26 mouse cellular contexts compared by ENCODE assay signal in the genomic region with DNA sequence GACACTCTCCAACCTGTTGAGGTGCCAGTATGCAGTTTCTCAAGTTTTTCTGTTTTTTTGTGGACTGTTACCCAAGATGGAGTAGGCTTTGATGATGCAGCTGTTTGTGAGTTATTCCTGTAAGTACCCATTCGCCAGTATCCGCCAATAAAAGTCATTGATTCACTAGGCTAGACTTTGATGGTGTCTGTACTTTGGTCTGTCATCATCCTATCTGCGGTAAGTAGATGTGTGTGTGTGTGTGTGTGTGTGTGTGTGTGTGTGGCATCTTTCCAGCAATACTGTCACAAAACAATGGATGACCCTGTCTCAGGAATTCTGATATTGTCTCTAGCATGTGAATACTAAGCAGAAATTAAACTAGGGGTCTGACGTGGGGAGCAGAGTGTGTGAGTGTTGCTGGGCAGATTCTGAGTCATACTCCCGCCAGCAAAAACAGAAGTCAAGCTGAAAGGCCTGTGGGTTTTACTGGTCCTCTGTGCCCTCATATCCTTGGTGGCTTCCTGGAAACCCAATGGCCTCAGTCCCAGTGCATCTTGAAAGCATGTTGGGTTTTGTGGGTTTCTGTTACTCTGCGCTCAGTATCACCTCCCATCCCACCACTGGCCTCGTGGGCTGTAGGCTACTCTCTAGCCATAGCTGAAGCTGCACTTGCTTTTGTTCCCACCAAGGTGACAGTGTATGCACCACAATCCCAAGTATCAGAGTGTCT. TPM values are rescaled to one million over a fixed set of nuclear protein-coding genes. Genes with fewer than 3 reads are reported as not detected.
DNase-seq lines count a peak whose midpoint lies in the region; ATAC-seq and TF ChIP-seq lines count a peak whose summit lies in the region.
"Had no signal": no experiment of that assay in that cellular context is flagged by ENCODE, and none has a peak within 500 bp of the region (broad histone marks: within the 10 kb centered on the region; RNA-seq: fewer than 3 reads in every experiment).

No protein-coding gene starts in this region.

- no peaks in the 10 kb centered on the region for H3K36me3 ChIP-seq in liver, adult 2 months (ENCODE audit: control insufficient read depth, insufficient read depth, low read length)
- H3K36me3 ChIP-seq in liver, embryonic 12.5 days, result no peaks in the 10 kb centered on the region
- H3K36me3 ChIP-seq in hindbrain, embryonic 14.5 days (replicated peaks; ENCODE audit: control insufficient read depth, insufficient read depth), result no peaks in the 10 kb centered on the region
- H3K36me3 ChIP-seq in forebrain, embryonic 13.5 days (ENCODE audit: poor library complexity, severe bottlenecking), result no peaks in the 10 kb centered on the region
- H3K36me3 ChIP-seq: embryonic facial prominence, embryonic 10.5 days; G1E; heart, embryonic 13.5 days; hindbrain, embryonic 12.5 days had no signal

- peak; percentile 99 for DNase-seq in liver, adult 2 months (ENCODE audit: extremely low read depth, low read depth, low spot score)
- peak; percentile 39 for DNase-seq in large intestine, adult 2 months (ENCODE audit: low read depth, low spot score)
- DNase-seq in hindbrain, embryonic 14.5 days (ENCODE audit: low spot score), result no peak
- DNase-seq in right cerebral cortex, postnatal 10 days (ENCODE audit: low spot score in 2 of 2), result no peak
- DNase-seq: adrenal gland, adult 8-10 months; adrenal gland, postnatal 36 days; B cell, adult 2 months; cerebellum, adult 11 months; cerebellum, adult 9-11 months; cerebellum, postnatal 36 days; gastrocnemius, adult 2 months; gastrocnemius, postnatal 25 days; heart, adult 11 months; heart, postnatal 36 days had no signal

- H3K9ac ChIP-seq in liver, adult 2 months (ENCODE audit: low read depth, low read length), result no peak overlapping the region; the same call in 1 of the 2 replicates
- no peak overlapping the region for H3K9ac ChIP-seq in liver, embryonic 12.5 days
- no peak overlapping the region for H3K9ac ChIP-seq in hindbrain, embryonic 14.5 days
- no peak overlapping the region for H3K9ac ChIP-seq in forebrain, embryonic 13.5 days
- H3K9ac ChIP-seq: heart, embryonic 13.5 days; hindbrain, embryonic 12.5 days had no signal

- WGBS in liver, adult 2 months, result 36% methylated on average over 7 of the region's 7 CpGs
- WGBS in liver, embryonic 12.5 days (ENCODE audit: insufficient replicate concordance), result 56% methylated on average over 7 of the region's 7 CpGs
- whole genome bisulfite sequencing in large intestine, adult 2 months, result 44% methylated on average over 7 of the region's 7 CpGs
- 89% methylated on average over 7 of the region's 7 CpGs for WGBS in hindbrain, embryonic 14.5 days
- 92% methylated on average over 7 of the region's 7 CpGs for WGBS in forebrain, embryonic 13.5 days

- H3K4me2 ChIP-seq in liver, embryonic 12.5 days, result no peak overlapping the region
- no peak overlapping the region for H3K4me2 ChIP-seq in hindbrain, embryonic 14.5 days (replicated peaks)
- H3K4me2 ChIP-seq in forebrain, embryonic 13.5 days, result no peak overlapping the region
- H3K4me2 ChIP-seq: heart, embryonic 13.5 days; hindbrain, embryonic 12.5 days had no signal

- H3K4me1 ChIP-seq in liver, adult 2 months (ENCODE audit: control insufficient read depth, insufficient read depth, low read length), result peaks cover 62% of the 10 kb centered on the region
- H3K4me1 ChIP-seq in liver, embryonic 12.5 days, result no peaks in the 10 kb centered on the region
- 0 out of 2 replicates have a peak, but pooled peaks cover 3% of the 10 kb centered on the region for H3K4me1 ChIP-seq in hindbrain, embryonic 14.5 days (replicated peaks; ENCODE audit: control insufficient read depth, insufficient read depth, low read length)
- peaks cover 12% of the 10 kb centered on the region for H3K4me1 ChIP-seq in forebrain, embryonic 13.5 days
- H3K4me1 ChIP-seq: heart, embryonic 13.5 days; hindbrain, embryonic 12.5 days had no signal

- TF ChIP-seq POLR2A in liver, adult 2 months (IDR thresholded peaks at IDR 0.05; ENCODE audit: extremely low read depth, insufficient read depth, low read length), result no peak

- H3K27me3 ChIP-seq in liver, adult 2 months (ENCODE audit: control insufficient read depth, insufficient read depth, low read length), result no peaks in the 10 kb centered on the region
- no peaks in the 10 kb centered on the region for H3K27me3 ChIP-seq in liver, embryonic 12.5 days (replicated peaks)
- no peaks in the 10 kb centered on the region for H3K27me3 ChIP-seq in hindbrain, embryonic 14.5 days (ENCODE audit: control insufficient read depth, insufficient read depth, low read length)
- H3K27me3 ChIP-seq in forebrain, embryonic 13.5 days, result no peaks in the 10 kb centered on the region
- H3K27me3 ChIP-seq: heart, embryonic 13.5 days; hindbrain, embryonic 12.5 days had no signal

- H3K27ac ChIP-seq in liver, adult 2 months (replicated peaks; ENCODE audit: insufficient read depth, low read depth, low read length), result peak overlapping the region; percentile 97
- no peak overlapping the region for H3K27ac ChIP-seq in liver, embryonic 12.5 days
- H3K27ac ChIP-seq in hindbrain, embryonic 14.5 days, result no peak overlapping the region
- H3K27ac ChIP-seq in forebrain, embryonic 13.5 days, result no peak overlapping the region
- H3K27ac ChIP-seq: embryonic facial prominence, embryonic 10.5 days; gastrocnemius, adult 2 months; heart, embryonic 13.5 days; hindbrain, embryonic 12.5 days; hindbrain, postnatal 0 days had no signal

- peaks cover 2% of the 10 kb centered on the region; the same call in 1 of the 2 replicates for H3K79me2 ChIP-seq in liver, adult 2 months (ENCODE audit: control insufficient read depth, insufficient read depth, low read length)

- no peak overlapping the region for H3K4me3 ChIP-seq in liver, adult 2 months (ENCODE audit: insufficient read depth, low read depth, low read length)
- no peak overlapping the region for H3K4me3 ChIP-seq in liver, embryonic 12.5 days
- no peak overlapping the region for H3K4me3 ChIP-seq in hindbrain, embryonic 14.5 days (replicated peaks; ENCODE audit: low read length)
- H3K4me3 ChIP-seq in forebrain, embryonic 13.5 days, result no peak overlapping the region
- H3K4me3 ChIP-seq: embryonic facial prominence, embryonic 10.5 days; gastrocnemius, adult 2 months; heart, embryonic 13.5 days; hindbrain, embryonic 12.5 days had no signal

- TF ChIP-seq CTCF in liver, adult 2 months (IDR thresholded peaks at IDR 0.05; ENCODE audit: low read depth, low read length), result no peak

- H3K9me3 ChIP-seq in liver, embryonic 12.5 days (replicated peaks), result no peaks in the 10 kb centered on the region
- H3K9me3 ChIP-seq in hindbrain, embryonic 14.5 days (ENCODE audit: control insufficient read depth, low read length), result no peaks in the 10 kb centered on the region
- no peaks in the 10 kb centered on the region for H3K9me3 ChIP-seq in forebrain, embryonic 13.5 days (replicated peaks)
- H3K9me3 ChIP-seq: embryonic facial prominence, embryonic 10.5 days; G1E; heart, embryonic 13.5 days; hindbrain, embryonic 12.5 days had no signal

- ATAC-seq in liver, embryonic 12.5 days, result no peak
- ATAC-seq in granulocyte monocyte progenitor cell, adult 5-6 weeks (replicated peaks; ENCODE audit: poor library complexity, severe bottlenecking), result peak; percentile 42
- no peak for ATAC-seq in hindbrain, embryonic 14.5 days (ENCODE audit: low FRiP score)
- ATAC-seq in forebrain, embryonic 13.5 days, result no peak
- ATAC-seq: CD4-positive, CD25-positive, alpha-beta regulatory T cell, adult 4 months; forebrain, embryonic 14.5 days; hindbrain, postnatal 0 days had no signal

RNA-seq across cellular contexts. Expression of a gene that starts 17.7 kb away (rescaled TPM):
- total RNA-seq in liver, adult 2 months (2014; rRNA removed), result 524 and 612 TPM in 2 replicates
- polyA plus RNA-seq in liver, adult 2 months (2012; rRNA removed), result 256 and 307 TPM in 2 replicates
- polyA plus RNA-seq in liver, embryonic 12.5 days (2016; fragmentation: Nextera tagmentation; extraction: Ambion mirVana), result 0.04 TPM in 1 of 2 replicates, not detected in the other
- total RNA-seq in granulocyte monocyte progenitor cell, adult 5-6 weeks (2014; fragmentation: Nextera tagmentation), result not detected in 2 replicates
- not detected in 2 replicates for total RNA-seq in granulocyte monocyte progenitor cell, adult 5-6 weeks (2017)
- 0.15 and 0.16 TPM in 2 replicates for polyA plus RNA-seq in large intestine, adult 2 months (2012; rRNA removed)
- polyA plus RNA-seq in hindbrain, embryonic 14.5 days (2014; fragmentation: Nextera tagmentation; extraction: Ambion mirVana), result not detected in 2 replicates
- not detected in 2 replicates for polyA plus RNA-seq in forebrain, embryonic 13.5 days (2015; fragmentation: Nextera tagmentation; extraction: Ambion mirVana)
- total RNA-seq: gastrocnemius, adult 2 months; heart, postnatal 36 days; hindbrain, postnatal 0 days had no signal
- polyA plus RNA-seq: CD4-positive, CD25-positive, alpha-beta regulatory T cell, adult 4 months; embryonic facial prominence, embryonic 10.5 days; embryonic facial prominence, embryonic 14.5 days; forebrain, embryonic 14.5 days; G1E; heart, embryonic 13.5 days; heart, postnatal 0 days; hindbrain, embryonic 12.5 days; hindbrain, postnatal 0 days had no signal

RNA-seq across cellular contexts. Expression of a gene that starts 19.3 kb away (rescaled TPM):
- total RNA-seq in liver, adult 2 months (2014; rRNA removed), result 0.18 and 0.27 TPM in 2 replicates
- polyA plus RNA-seq in liver, adult 2 months (2012; rRNA removed), result 1.2 and 3.4 TPM in 2 replicates
- polyA plus RNA-seq in liver, embryonic 12.5 days (2016; fragmentation: Nextera tagmentation; extraction: Ambion mirVana), result not detected in 2 replicates
- total RNA-seq in granulocyte monocyte progenitor cell, adult 5-6 weeks (2014; fragmentation: Nextera tagmentation), result not detected in 2 replicates
- total RNA-seq in granulocyte monocyte progenitor cell, adult 5-6 weeks (2017), result not detected in 2 replicates
- 37.2 and 98.5 TPM in 2 replicates for polyA plus RNA-seq in large intestine, adult 2 months (2012; rRNA removed)
- 0.47 TPM in 1 of 2 replicates, not detected in the other for polyA plus RNA-seq in hindbrain, embryonic 14.5 days (2014; fragmentation: Nextera tagmentation; extraction: Ambion mirVana)
- polyA plus RNA-seq in forebrain, embryonic 13.5 days (2015; fragmentation: Nextera tagmentation; extraction: Ambion mirVana), result not detected in 2 replicates
- total RNA-seq: G1E; gastrocnemius, adult 2 months; gastrocnemius, postnatal 25 days; heart, postnatal 36 days; hindbrain, postnatal 0 days had no signal
- polyA plus RNA-seq: CD4-positive, CD25-positive, alpha-beta regulatory T cell, adult 4 months; embryonic facial prominence, embryonic 10.5 days; embryonic facial prominence, embryonic 14.5 days; forebrain, embryonic 14.5 days; G1E; heart, embryonic 13.5 days; heart, postnatal 0 days; hindbrain, embryonic 12.5 days had no signal

RNA-seq across cellular contexts. Expression of a gene that starts 30.4 kb away (rescaled TPM):
- total RNA-seq in liver, adult 2 months (2014; rRNA removed), result 0.18 and 0.27 TPM in 2 replicates
- polyA plus RNA-seq in liver, adult 2 months (2012; rRNA removed), result 0.53 and 2.7 TPM in 2 replicates
- polyA plus RNA-seq in liver, embryonic 12.5 days (2016; fragmentation: Nextera tagmentation; extraction: Ambion mirVana), result not detected in 2 replicates
- not detected in 2 replicates for total RNA-seq in granulocyte monocyte progenitor cell, adult 5-6 weeks (2014; fragmentation: Nextera tagmentation)
- total RNA-seq in granulocyte monocyte progenitor cell, adult 5-6 weeks (2017), result not detected in 2 replicates
- 9.3 and 21.2 TPM in 2 replicates for polyA plus RNA-seq in large intestine, adult 2 months (2012; rRNA removed)
- polyA plus RNA-seq in hindbrain, embryonic 14.5 days (2014; fragmentation: Nextera tagmentation; extraction: Ambion mirVana), result not detected in 2 replicates
- polyA plus RNA-seq in forebrain, embryonic 13.5 days (2015; fragmentation: Nextera tagmentation; extraction: Ambion mirVana), result not detected in 2 replicates
- total RNA-seq: G1E; gastrocnemius, adult 2 months; gastrocnemius, postnatal 25 days; heart, postnatal 36 days had no signal
- polyA plus RNA-seq: CD4-positive, CD25-positive, alpha-beta regulatory T cell, adult 4 months; embryonic facial prominence, embryonic 10.5 days; embryonic facial prominence, embryonic 14.5 days; forebrain, embryonic 14.5 days; G1E; heart, embryonic 13.5 days; heart, postnatal 0 days; hindbrain, embryonic 12.5 days had no signal

RNA-seq across cellular contexts. Expression of a gene that starts 30.5 kb away (rescaled TPM):
- not detected in 2 replicates for total RNA-seq in liver, adult 2 months (2014; rRNA removed)
- polyA plus RNA-seq in liver, adult 2 months (2012; rRNA removed), result 0.28 and 0.57 TPM in 2 replicates
- not detected in 2 replicates for polyA plus RNA-seq in liver, embryonic 12.5 days (2016; fragmentation: Nextera tagmentation; extraction: Ambion mirVana)
- not detected in 2 replicates for total RNA-seq in granulocyte monocyte progenitor cell, adult 5-6 weeks (2014; fragmentation: Nextera tagmentation)
- not detected in 2 replicates for total RNA-seq in granulocyte monocyte progenitor cell, adult 5-6 weeks (2017)
- polyA plus RNA-seq in large intestine, adult 2 months (2012; rRNA removed), result 0.06 and 1.0 TPM in 2 replicates
- not detected in 2 replicates for polyA plus RNA-seq in hindbrain, embryonic 14.5 days (2014; fragmentation: Nextera tagmentation; extraction: Ambion mirVana)
- polyA plus RNA-seq in forebrain, embryonic 13.5 days (2015; fragmentation: Nextera tagmentation; extraction: Ambion mirVana), result not detected in 2 replicates
- total RNA-seq: G1E; gastrocnemius, adult 2 months; heart, postnatal 36 days; hindbrain, postnatal 0 days had no signal
- polyA plus RNA-seq: CD4-positive, CD25-positive, alpha-beta regulatory T cell, adult 4 months; embryonic facial prominence, embryonic 10.5 days; embryonic facial prominence, embryonic 14.5 days; forebrain, embryonic 14.5 days; G1E; heart, postnatal 0 days; hindbrain, embryonic 12.5 days; hindbrain, postnatal 0 days had no signal

RNA-seq across cellular contexts. Expression of a gene that starts 53.5 kb away (rescaled TPM):
- total RNA-seq in liver, adult 2 months (2014; rRNA removed), result 4.4 and 4.5 TPM in 2 replicates
- 2.9 and 3.5 TPM in 2 replicates for polyA plus RNA-seq in liver, adult 2 months (2012; rRNA removed)
- polyA plus RNA-seq in liver, embryonic 12.5 days (2016; fragmentation: Nextera tagmentation; extraction: Ambion mirVana), result 0.81 and 1.2 TPM in 2 replicates
- total RNA-seq in granulocyte monocyte progenitor cell, adult 5-6 weeks (2014; fragmentation: Nextera tagmentation), result 0.58 and 2.0 TPM in 2 replicates
- 0.90 and 1.3 TPM in 2 replicates for total RNA-seq in granulocyte monocyte progenitor cell, adult 5-6 weeks (2017)
- 30.1 and 54.5 TPM in 2 replicates for polyA plus RNA-seq in large intestine, adult 2 months (2012; rRNA removed)
- 6.2 and 6.6 TPM in 2 replicates for polyA plus RNA-seq in hindbrain, embryonic 14.5 days (2014; fragmentation: Nextera tagmentation; extraction: Ambion mirVana)
- 7.5 and 8.1 TPM in 2 replicates for polyA plus RNA-seq in forebrain, embryonic 13.5 days (2015; fragmentation: Nextera tagmentation; extraction: Ambion mirVana)

Comparison
In these comparisons a context has a peak if more than half of its experiments do, and no peak if none do; other contexts are left out.
1. RNA of a gene that starts 17.7 kb away (polyA plus RNA-seq): 256 to 307 TPM in liver, adult 2 months; 0.15 to 0.16 TPM in large intestine, adult 2 months, not detected in forebrain, embryonic 13.5 days, 0.04 TPM in liver, embryonic 12.5 days and not detected in hindbrain, embryonic 14.5 days; every median in the first group is over 100 times any median in the second.
2. DNase-seq: peak in liver, adult 2 months (single experiment) and large intestine, adult 2 months (single experiment); none in hindbrain, embryonic 14.5 days (single experiment) and right cerebral cortex, postnatal 10 days (0 of 2).